Mouse (Mus musculus): ENCODE data around the gene Rps16. TPM values are rescaled to one million over a fixed set of nuclear protein-coding genes. Genes with fewer than 3 reads are reported as not detected.

Gene Rps16
- 90.5 TPM for polyA plus RNA-seq (2014; fragmentation: Illumina TruSeq; extraction: RNeasy Lipid Tissue Mini Kit (QIAGEN cat#74804); ENCODE audit: low read depth, low replicate concordance)

DNA sequence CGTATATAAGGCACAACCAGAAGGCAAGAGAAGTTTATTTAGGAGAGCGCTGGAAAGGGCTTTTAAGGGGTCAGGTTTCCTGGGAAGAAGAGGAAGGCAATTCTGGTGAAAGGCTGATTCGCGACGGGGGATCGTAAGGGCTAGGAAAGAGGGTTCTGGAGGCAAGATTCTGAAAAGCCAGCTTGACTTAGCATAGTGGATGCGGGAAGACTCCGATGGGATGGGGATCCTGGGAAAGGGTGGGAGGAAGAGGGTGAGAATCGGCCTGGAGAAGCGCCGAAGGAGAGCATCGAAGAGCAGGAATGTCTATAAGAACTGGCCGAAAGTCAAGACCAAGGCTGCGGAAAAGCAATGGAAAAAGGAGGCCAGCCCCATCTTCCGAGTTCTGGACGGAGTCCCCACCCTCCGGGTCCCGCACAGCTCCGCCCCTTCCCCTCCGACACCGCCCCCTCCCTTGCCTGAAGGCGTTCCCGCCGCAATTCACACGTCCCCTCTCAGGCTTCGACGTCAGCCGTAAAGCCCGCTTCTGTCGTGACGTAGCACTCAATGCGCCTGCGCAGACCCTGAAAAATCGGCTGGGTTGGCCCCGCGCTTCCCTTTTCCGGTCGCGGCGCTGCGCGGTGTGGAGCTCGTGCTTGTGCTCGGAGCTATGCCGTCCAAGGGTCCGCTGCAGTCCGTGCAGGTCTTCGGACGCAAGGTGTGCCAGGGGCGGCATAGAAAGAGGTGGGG is at the start of gene Rps16:
Rps16 (plus strand) TSS at position 498 of the 729 bp plus-strand sequence.

DNA sequence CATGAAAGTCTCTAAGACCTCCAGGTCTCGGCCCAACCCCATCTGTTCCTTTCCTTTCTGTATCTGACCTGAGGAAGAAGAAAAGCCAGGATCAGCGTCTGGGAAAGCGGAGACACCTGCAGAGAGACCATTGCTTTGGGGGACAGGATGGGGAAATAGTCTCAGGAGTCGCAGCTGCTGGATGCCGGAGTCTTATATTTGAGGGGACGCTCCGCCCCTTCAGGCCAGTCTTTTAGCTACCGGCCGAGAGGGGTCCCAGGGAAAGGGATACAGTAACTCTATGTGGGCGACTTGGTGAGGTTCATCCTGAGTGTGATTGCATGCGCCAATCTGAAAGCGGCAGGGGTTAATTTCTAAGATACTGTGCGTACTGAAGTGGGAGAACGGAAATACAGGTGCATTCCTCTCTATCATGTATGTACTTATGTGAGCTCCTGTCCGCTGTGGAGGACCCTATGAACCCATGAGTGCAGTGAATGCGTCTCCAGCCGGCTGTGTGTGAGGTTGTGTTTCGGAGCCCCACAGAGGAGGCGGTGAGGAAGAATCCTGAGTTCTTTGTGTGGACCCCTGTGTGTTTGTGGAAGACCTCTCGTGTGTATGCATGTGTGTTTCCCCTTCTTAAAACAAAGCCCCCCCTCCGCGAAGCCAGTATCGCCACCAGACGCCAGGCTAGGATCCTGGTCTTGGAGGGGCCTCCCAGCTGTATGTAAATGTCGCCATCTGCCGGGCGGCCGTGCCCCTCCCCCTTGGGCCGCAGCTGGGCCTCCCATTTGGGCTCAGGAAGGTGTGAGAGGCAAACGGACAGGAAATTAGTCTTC is 48.6 kb upstream of the Rps16 start, which contains the start of gene Dll3:
Dll3 (minus strand) TSS at position 623 of the 818 bp plus-strand sequence.

DNA sequence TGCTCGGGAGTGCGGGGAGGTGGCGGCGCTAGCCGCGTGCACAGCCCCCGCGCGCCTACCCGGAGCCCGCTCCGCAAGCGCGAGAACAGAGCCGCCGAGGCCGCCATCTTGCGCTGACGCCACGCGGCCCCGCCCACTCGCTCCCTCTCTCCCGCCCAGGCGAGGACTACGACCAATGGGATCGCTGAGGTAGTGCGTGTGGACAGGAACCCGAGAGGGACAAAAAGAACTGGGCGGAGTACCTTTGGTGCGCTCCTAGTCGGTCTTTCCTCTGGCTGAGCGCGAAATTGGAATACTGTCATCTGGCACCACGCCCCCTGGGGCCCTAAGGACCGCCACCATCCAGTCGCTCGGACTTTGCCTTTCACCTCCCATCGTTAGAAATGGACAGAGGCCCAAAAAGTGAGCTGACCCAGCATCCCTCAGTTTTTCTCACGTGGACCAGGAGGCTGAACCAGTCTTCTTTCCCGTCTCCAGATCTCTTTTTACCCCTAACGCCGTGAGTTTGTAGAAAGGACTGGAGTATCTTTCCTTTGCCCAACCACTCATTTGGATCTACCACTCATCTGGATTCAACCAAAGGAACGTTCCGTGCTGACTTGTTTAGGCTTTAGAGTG is 38.4 kb upstream of the Rps16 start, which contains the start of gene Timm50:
Timm50 (minus strand) TSS at position 147 of the 618 bp plus-strand sequence.

DNA sequence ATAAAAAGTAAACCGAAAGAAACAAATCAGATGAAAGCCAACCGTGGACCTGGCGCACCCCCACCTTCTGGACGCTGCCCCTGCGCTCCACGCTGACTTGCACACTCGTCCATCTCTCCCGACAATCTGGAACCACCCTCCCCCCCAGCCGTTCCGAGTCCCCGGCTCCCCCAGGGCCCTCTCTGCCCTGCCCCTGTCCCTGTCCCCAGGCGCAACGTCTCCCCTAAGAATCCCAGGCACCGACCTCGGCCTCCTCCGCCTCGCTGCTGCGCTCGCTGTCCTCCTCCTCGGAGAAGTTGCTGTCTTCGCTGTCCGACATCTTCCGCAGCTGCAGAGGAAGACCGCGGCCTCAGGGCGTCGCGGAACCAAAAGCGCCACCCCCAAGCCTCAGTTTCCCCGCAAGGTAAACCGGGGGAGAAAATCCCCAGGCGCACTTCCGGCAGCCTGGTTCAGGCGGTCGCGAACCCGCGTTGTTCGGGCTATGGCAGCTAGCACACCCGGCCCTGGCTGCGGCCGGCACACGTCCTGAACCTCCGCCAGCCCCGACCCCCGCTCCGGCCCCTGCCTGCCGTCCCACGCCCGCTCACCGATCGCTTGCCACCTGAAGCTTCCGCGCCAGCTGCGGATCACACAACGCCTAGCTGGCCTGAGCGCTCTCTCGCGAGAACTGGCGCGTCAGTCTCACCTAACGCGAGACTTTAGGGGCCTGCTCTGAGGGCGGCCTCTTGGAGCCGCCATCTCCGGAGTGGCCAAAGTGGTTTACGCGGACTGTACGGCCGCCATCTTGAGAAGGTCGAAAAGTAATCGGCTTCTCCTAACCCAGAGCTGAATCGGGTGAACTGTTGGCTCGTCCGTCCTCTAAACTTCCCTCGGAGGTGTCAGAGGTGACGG is 12.1 kb upstream of the Rps16 start, which contains the start of gene Supt5:
Supt5 (minus strand) TSS at position 639 of the 891 bp plus-strand sequence.

DNA sequence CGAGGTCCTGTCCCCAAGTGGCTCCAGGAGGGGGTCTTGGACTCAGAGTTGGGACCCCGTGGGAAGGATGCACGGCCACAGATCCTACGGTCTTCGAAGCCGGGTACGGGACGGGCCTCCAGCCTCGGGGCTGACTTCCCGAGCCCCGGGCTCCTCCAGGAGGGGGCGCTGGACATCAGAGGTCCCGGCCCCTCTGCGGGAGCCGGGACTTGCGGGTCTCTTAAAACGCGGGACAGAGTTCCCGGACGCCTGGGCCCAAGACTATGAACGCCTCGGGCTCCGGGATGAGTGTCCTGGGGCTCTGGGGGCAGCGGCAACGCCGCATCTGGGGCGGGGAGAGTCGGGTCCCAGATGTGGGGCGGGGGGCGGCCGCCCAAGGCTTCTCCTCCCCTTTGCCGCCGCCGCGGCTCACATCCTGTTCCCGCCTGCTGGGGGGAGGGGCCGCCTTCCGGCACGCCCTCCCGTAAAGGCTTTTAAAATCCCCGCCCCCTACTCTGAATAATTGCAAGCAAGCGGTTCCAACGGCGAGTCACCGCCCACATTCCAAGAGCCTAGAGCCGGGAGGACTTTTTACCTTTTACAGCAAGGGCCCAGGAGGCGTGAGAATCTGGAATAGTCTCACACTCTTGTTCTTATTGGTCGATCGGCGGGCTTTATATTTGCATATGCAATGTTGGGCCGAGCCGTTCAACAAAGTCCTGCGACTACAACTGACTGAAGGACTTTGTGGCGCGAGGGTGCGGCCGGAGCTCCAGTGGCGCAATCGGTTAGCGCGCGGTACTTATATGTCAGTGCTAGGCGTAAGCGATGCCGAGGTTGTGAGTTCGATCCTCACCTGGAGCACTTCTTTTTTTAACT is 22.0 kb downstream of the Rps16 start, which contains the start of gene Plekhg2:
Plekhg2 (minus strand) TSS at position 349 of the 858 bp plus-strand sequence.

DNA sequence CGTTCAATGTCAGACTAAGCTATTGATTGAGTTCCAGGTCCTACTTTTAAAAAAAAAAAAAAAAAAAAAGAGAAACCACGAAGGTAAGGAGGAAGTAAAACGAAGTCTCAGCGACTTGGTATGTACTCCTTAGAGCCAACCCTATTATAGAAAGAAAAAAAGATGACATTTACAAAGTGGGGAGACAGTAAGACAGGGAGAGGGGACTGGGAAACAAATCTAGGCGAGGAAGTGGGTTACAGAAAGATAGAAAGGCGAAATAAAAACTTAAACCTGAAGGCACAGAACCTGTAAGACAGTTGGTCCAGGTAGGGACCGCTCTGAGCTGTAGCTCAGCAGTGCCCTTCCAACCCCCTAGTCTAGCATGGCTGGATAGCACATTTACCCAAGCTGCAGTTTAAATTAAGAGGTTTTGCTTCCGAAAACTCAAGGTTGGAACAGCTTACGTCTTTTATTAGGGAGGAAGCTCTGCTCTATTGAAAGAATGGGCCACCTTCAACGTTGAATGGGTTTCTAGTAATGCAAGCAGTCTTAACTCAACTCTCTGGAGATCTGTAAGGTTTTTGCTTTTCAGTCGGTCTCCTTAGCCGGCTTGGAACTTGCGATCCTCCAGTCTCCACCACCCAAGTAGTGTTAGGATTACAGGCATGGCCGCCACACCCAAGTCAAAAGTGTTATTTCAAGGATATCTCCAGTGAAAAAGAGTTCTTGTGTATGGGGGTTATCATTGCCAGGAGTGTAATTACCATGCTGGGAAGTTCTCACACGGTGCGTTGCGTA is 30.0 kb downstream of the Rps16 start, which contains the start of gene Zfp36:
Zfp36 (minus strand) TSS at position 17 of the 780 bp plus-strand sequence.

DNA sequence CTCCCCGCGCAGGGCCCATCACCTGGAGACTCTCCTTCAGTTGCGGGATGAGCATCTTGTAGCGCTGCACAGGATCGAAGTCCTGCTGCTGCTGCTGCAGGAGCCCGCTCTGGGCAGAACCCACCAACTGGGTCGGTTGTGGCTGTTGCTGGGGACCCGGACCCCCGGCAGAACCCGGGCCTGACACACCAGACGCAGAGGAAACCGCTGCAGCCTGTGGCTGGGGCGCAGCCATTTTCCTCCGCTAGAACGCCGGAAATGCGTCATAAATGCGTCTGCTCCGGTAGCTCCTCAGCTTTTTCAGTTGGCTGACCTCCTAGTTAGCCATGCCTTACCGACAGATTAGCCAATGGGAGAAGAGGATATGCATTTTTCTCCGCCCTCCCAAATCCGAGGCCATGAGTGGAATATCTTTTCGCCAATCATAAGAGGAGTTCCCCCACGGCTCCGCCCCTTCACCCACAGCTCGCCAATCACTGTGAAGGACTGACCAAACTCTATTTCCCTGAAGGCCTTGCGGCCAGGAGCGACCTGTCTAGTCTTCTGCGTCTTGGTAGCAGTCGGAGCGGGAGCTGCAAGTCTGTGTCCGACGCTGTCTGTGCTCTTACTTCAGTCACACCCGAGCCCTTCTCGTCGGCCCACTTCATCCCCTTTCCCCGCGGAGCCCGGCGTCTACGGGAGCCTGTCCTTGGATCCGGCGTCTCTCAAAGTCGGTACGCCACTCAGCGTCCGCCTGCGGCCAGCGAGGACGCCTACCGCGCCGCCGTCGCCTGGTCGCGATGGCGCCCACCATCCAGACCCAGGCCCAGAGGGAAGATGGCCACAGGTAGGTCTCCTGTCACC is 42.2 kb downstream of the Rps16 start, which contains the start of the genes Med29 and Paf1:
Med29 (minus strand) TSS at position 280 of the 843 bp plus-strand sequence.
Paf1 (plus strand) TSS at position 523 of the 843 bp plus-strand sequence.

Other genes starting within 250 kb of the Rps16 start
- gene 9530053A07Rik, start 221.2 kb upstream of the Rps16 start, polyA plus RNA-seq (2014; fragmentation: Illumina TruSeq; extraction: RNeasy Lipid Tissue Mini Kit (QIAGEN cat#74804); ENCODE audit: low read depth, low replicate concordance): not detected
- gene Fbl, start 180.9 kb upstream of the Rps16 start, polyA plus RNA-seq (2014; fragmentation: Illumina TruSeq; extraction: RNeasy Lipid Tissue Mini Kit (QIAGEN cat#74804); ENCODE audit: low read depth, low replicate concordance): 8.0 TPM
- gene Dyrk1b, start 171.2 kb upstream of the Rps16 start, polyA plus RNA-seq (2014; fragmentation: Illumina TruSeq; extraction: RNeasy Lipid Tissue Mini Kit (QIAGEN cat#74804); ENCODE audit: low read depth, low replicate concordance): 0.36 TPM
- 8.1 TPM for gene Eid2, start 82.8 kb upstream of the Rps16 start, polyA plus RNA-seq (2014; fragmentation: Illumina TruSeq; extraction: RNeasy Lipid Tissue Mini Kit (QIAGEN cat#74804); ENCODE audit: low read depth, low replicate concordance)
- 15.5 TPM for gene Eid2b, start 72.9 kb upstream of the Rps16 start, polyA plus RNA-seq (2014; fragmentation: Illumina TruSeq; extraction: RNeasy Lipid Tissue Mini Kit (QIAGEN cat#74804); ENCODE audit: low read depth, low replicate concordance)
- not detected for gene Selenov, start 59.5 kb upstream of the Rps16 start, polyA plus RNA-seq (2014; fragmentation: Illumina TruSeq; extraction: RNeasy Lipid Tissue Mini Kit (QIAGEN cat#74804); ENCODE audit: low read depth, low replicate concordance)
- gene Dll3, start 48.4 kb upstream of the Rps16 start, polyA plus RNA-seq (2014; fragmentation: Illumina TruSeq; extraction: RNeasy Lipid Tissue Mini Kit (QIAGEN cat#74804); ENCODE audit: low read depth, low replicate concordance): not detected
- 9.1 TPM for gene Timm50, start 38.6 kb upstream of the Rps16 start, polyA plus RNA-seq (2014; fragmentation: Illumina TruSeq; extraction: RNeasy Lipid Tissue Mini Kit (QIAGEN cat#74804); ENCODE audit: low read depth, low replicate concordance)
- 21.8 TPM for gene Supt5, start 11.9 kb upstream of the Rps16 start, polyA plus RNA-seq (2014; fragmentation: Illumina TruSeq; extraction: RNeasy Lipid Tissue Mini Kit (QIAGEN cat#74804); ENCODE audit: low read depth, low replicate concordance)
- 0.69 TPM for gene Plekhg2, start 21.9 kb downstream of the Rps16 start, polyA plus RNA-seq (2014; fragmentation: Illumina TruSeq; extraction: RNeasy Lipid Tissue Mini Kit (QIAGEN cat#74804); ENCODE audit: low read depth, low replicate concordance)
- 31.6 TPM for gene Zfp36, start 29.6 kb downstream of the Rps16 start, polyA plus RNA-seq (2014; fragmentation: Illumina TruSeq; extraction: RNeasy Lipid Tissue Mini Kit (QIAGEN cat#74804); ENCODE audit: low read depth, low replicate concordance)
- 1.8 TPM for gene Med29, start 42.1 kb downstream of the Rps16 start, polyA plus RNA-seq (2014; fragmentation: Illumina TruSeq; extraction: RNeasy Lipid Tissue Mini Kit (QIAGEN cat#74804); ENCODE audit: low read depth, low replicate concordance)
- 45.1 TPM for gene Paf1, start 42.3 kb downstream of the Rps16 start, polyA plus RNA-seq (2014; fragmentation: Illumina TruSeq; extraction: RNeasy Lipid Tissue Mini Kit (QIAGEN cat#74804); ENCODE audit: low read depth, low replicate concordance)
- gene Gmfg, start 86.8 kb downstream of the Rps16 start, polyA plus RNA-seq (2014; fragmentation: Illumina TruSeq; extraction: RNeasy Lipid Tissue Mini Kit (QIAGEN cat#74804); ENCODE audit: low read depth, low replicate concordance): 5.2 TPM
- gene Lrfn1, start 101.3 kb downstream of the Rps16 start, polyA plus RNA-seq (2014; fragmentation: Illumina TruSeq; extraction: RNeasy Lipid Tissue Mini Kit (QIAGEN cat#74804); ENCODE audit: low read depth, low replicate concordance): 0.12 TPM
- not detected for gene Ifnl2, start 159.8 kb downstream of the Rps16 start, polyA plus RNA-seq (2014; fragmentation: Illumina TruSeq; extraction: RNeasy Lipid Tissue Mini Kit (QIAGEN cat#74804); ENCODE audit: low read depth, low replicate concordance)
- not detected for gene Ifnl3, start 172.2 kb downstream of the Rps16 start, polyA plus RNA-seq (2014; fragmentation: Illumina TruSeq; extraction: RNeasy Lipid Tissue Mini Kit (QIAGEN cat#74804); ENCODE audit: low read depth, low replicate concordance)
- gene Sycn, start 190.2 kb downstream of the Rps16 start, polyA plus RNA-seq (2014; fragmentation: Illumina TruSeq; extraction: RNeasy Lipid Tissue Mini Kit (QIAGEN cat#74804); ENCODE audit: low read depth, low replicate concordance): not detected
- 0.49 TPM for gene Nccrp1, start 196.6 kb downstream of the Rps16 start, polyA plus RNA-seq (2014; fragmentation: Illumina TruSeq; extraction: RNeasy Lipid Tissue Mini Kit (QIAGEN cat#74804); ENCODE audit: low read depth, low replicate concordance)
- 8.9 TPM for gene Samd4b, start 247.5 kb downstream of the Rps16 start, polyA plus RNA-seq (2014; fragmentation: Illumina TruSeq; extraction: RNeasy Lipid Tissue Mini Kit (QIAGEN cat#74804); ENCODE audit: low read depth, low replicate concordance)
- 1.2 TPM for gene Pak4, start 247.5 kb downstream of the Rps16 start, polyA plus RNA-seq (2014; fragmentation: Illumina TruSeq; extraction: RNeasy Lipid Tissue Mini Kit (QIAGEN cat#74804); ENCODE audit: low read depth, low replicate concordance)

Measured in kidney, adult 10 weeks (tissue).